Mouse (Mus musculus) kidney, postnatal 36 days (tissue): ENCODE results near the gene Fgfr2.

Experiments
- DNase-seq, 2 experiments: peaks; one replicate each; pipeline ENCODE4 v3.0.0; 2021 to 2022; ENCODE audit warnings: mixed read lengths in 2 of 2

Fgfr2 gene

DNA sequence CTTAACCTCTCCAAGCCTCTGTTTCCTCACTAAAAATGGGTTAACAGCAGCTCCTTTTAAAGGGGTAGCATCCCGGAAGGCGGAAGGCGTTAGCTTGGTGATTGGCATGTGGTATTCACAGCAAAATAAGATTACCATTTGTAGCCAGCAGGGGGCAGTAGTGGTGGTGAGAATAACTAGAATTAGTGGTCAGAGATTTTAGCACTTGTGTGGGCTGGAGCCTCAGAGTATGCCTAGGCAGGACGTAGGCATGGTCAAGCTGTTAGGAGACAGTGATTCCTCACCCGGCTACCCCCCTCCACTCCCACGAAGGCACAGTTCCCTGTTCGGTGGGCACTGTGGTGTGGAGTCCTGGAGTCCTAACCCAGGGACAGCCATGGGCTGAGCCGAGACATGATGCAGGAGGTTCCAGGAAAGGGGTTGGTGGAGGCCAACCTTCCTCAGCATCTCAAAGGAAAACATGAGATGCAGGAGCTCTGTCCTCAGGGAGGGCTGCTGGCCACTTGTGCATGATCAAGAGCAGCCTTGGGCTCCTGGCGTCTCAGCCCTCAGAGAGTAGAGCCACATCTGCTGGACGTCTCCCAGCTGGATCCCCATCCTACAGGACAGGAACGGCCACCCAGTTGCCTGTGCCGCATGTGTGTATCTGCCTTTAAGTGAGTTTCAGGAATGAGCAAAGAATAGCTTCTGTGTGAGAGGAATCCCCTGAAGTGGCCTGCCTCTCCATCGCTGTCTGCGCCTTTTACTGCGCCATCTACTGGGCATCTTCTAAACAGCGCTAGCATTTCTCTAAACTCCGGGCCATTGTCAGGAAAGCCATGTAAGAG is 2360.9 kb downstream of the Fgfr2 start:
- DNase-seq: peak; percentile 71 to 79

DNA sequence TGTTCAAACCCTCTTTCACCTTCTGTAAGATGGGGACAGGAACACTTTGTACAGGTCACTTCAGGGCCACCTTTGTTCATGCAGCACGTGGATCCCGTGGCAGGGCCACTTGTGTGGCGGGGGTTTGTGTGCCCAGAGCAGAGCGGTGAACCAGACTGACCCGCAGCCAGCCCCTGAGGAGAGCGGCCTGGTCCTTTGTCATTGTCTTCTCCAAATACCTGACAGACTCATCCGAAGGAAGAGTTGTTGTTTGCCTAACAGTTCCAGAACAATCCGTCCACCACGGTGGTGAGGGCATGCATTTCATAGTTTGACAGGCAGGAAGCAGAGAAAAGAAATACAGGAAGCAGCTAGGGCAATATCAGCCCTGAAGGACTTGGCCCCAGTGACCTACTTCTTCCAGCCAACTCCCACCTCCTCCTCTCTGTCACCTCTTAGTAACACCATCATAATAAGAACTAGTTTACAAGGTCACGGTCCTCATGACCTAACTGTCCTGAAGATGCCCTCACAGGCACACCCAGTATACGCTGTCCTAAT is 2365.8 kb downstream of the Fgfr2 start:
- DNase-seq: peak; percentile 30 to 63

DNA sequence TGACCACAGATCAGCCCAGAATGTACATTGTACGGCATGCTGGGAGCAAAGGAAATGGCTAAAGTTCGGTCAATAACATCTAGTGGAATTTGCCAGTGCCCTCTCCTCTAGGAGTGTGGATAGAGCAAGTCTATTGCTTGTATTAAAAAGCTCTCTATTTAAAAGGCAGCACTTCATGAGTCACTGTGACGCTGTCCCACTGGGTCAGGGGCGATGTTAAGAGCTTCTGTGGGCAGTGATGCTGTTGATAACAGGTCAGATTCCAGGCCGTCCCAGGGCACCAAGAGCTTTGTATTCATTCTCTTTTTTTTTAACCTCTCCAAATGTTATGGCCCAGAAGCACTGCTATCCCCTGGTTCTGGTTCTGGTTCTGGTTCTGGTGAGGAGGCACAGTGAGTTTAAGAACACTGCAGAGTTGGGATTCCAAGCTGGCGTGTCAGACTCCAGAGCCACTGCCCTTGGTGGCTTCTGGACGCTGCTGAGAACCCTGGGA is 2366.8 kb downstream of the Fgfr2 start:
- peak in 1 of 2 experiments; percentile 16 for DNase-seq

DNA sequence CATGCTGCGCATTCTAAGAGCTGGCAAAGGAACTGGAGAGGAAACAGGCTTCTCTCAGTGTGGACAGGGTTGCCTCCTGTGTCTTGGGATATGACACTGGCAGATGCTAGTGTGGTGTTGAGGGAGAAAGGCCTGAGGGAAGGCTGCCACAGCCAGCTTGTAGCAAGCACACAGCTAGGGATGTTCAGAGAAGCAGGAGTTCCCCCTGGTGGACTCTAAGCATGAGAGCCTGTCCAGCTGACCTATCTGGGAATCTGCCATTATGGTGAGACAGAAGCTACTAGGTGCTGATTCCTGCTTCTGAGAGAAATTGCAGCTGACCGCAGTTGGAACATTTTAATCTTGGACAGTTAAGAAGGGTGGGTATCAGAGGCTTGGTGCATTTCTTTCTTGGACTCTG is 2368.4 kb downstream of the Fgfr2 start:
- DNase-seq: peak; percentile 18 to 26

DNA sequence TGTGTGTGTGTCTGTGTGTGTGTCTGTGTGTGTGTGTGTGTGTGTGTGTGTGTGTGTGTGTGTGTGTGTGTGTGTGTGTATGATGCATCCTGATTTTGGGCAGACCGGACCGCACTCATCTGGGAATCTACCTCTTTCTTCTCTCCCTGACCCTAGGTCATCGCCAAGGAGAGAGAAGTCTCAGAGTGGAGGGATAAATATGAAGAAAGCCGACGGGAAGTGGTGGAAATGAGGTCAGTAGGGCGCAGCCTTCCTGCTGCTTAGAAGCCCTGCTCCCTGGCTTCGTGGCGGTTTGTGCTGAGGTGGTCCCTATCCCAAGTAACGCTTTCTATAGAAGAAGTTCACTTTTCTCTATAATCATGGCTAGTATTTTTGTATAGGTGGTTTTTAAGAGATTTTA is 2371.5 kb downstream of the Fgfr2 start:
- DNase-seq: no peak

DNA sequence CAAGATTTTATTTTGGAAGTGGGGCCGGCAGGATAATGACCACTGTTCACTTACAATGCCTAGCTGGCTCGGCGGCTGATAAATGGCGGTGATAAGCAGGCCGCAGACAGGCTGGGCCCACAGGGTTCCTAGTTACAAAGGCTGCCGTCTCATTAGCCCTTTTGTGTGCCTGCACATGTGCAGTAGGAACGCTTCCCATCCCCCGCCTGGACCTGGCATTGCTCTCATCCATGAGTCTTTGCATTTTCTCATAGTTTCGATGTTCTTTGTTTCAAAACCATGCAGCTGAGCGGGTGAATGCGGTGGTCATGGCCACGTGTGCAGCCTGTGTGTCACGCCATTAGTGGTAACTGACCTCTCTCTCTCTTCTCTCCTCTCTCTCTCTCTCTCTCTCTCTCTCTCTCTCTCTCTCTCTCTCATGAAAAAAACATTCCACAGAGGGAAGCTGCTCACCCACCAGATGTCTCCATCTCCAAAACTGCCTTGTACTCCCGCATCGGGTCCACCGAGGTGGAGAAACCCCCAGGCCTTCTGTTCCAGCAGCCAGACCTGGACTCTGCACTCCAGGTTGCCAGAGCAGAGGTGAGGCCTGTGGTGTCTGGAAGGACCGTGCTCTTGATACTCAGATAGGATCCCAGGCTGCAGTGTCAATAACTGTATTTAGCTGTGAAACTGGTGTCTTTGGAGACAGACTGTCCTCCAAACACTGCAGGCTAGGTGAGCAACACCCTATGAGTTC is 2372.2 kb downstream of the Fgfr2 start:
- no peak for DNase-seq

DNA sequence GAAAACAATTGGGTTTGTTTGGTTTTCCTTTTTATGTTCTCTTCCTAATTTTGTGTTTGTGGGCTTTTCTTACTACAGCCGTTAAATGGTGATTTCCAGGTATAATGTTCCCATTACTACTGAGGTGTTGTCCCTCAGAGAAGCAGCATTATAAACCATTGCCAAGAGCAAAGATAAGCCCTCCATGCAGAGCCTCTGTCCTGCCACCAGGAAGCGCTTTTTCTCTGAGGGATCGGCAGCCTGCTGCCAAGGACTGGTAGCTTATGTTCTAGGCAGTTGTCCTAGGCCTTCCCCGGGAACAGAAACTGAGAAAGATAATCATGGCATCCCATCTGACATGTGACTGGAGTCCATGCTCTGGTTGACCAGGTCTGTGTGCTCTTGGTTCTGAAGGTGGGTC is 2374.0 kb downstream of the Fgfr2 start:
- DNase-seq: no peak

DNA sequence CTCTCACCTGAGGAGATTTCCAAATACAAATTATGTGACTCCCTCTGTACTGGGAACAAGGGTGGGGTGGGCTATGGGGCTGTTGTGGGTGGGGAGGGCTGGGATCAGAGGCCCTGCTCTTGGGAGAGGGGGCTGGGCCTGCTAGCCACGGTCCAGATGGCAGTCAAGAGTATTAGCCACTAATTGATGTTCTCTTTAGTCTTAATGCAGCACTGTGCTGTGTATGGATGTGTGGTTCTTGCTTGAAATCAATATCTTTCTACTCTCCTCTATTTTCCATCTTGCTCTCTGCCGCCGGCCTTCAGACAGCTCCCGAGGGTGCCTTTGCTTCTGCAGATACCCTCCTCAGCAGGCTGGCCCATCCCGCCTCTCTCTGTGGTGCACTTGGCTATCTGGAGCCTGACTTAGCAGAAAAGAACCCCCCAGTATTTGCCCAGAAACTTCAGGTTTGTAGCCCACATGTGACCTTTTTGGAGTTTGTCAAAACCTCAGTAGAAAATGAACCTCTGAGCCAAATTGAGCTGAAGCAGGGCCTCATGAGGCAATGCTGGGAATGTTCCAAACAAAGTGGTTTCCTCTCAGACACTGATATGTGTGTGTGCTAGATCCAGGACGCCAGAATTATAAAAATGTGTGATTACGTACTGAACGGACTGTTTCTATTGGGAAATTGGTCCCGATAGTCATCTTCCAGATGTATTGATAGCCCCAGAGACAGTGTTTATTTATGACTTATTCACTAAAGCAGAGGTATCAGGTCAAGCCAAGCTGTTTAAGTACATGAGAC is 2379.7 kb downstream of the Fgfr2 start:
- no peak for DNase-seq

DNA sequence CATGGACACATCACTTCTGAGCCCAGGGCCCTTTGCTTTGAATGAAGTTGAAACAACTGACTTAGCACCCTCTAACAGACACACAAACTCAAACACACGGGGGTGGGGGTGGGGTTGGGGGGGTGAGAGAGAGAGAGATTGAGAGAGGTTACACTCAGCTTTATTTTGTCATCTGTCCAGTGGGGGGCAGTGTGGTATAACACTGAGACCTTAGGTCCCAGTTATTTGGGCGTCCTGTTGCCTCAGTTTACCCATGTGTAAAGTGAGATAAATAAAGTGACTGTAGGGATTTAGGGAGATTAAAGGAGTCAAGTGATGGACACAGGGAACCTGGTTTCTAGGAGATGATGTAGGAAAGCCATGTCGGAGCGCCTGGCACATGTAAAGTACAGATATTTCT is 2382.1 kb downstream of the Fgfr2 start:
- peak in 1 of 2 experiments; percentile 39 for DNase-seq

DNA sequence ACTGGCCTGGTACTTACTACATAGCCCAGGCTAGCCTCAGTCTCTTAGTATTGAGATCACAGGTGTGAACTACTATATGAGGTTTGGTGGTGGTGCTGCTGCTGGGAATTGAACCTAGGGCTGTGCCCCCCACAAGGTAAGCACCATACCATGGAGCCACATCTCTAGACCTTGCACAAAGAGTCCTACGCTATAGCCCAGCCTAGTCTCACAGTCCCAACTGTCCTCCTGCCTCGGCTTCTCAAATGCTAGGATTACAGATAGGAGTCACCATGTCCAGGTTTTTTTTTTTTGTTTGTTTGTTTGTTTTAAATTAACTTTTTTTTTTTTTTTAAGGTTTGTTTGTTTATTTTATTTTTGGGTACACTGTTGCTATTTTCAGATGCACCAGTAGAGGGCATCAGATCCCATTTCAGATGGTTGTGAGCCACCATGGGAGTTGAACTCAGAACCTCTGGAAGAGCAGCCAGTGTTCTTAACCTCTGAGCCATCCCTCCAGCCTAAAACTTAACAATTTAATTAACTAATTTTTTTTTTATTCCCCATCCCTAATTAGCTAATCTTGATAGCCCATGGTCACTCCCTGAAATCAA is 2388.9 kb downstream of the Fgfr2 start:
- DNase-seq: no peak

DNA sequence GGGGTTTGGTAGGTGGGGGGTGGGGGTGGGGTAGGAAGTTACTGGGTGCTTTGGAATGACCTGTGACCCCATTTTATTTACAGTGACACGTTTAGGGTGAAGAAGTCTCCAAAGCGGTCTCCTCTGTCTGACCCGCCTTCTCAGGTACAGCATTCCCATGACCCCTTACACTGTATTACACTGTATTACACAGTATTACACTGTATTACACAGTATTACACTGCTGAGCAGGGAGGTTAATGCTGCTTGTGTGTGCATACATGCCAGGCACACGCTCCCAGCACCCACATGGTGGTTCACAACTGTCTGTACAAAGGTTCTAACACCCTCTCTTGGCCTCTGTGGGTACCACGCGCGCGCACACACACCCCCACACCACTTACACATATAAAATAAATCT is 2389.7 kb downstream of the Fgfr2 start:
- no peak for DNase-seq

DNA sequence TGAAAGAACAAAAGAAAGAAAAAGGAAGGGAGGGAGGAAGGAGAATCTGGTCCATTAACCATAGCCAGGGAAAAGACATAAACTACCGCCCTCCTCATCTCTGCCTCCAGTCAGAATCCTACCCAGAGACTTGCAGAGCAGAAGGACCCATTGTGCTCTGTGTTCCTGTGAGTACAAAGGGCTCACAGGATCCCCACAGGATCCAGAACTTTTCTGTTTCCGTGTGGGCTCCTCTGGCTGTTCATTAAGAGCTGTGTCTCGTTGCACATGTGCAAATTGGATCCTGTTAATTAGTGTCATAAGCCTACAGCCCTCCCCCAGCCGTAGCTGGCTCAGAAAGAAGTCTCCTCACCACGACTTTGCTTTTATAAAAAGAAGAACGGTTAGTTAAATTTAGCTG is 2390.2 kb downstream of the Fgfr2 start:
- DNase-seq: peak; percentile 72 to 77

DNA sequence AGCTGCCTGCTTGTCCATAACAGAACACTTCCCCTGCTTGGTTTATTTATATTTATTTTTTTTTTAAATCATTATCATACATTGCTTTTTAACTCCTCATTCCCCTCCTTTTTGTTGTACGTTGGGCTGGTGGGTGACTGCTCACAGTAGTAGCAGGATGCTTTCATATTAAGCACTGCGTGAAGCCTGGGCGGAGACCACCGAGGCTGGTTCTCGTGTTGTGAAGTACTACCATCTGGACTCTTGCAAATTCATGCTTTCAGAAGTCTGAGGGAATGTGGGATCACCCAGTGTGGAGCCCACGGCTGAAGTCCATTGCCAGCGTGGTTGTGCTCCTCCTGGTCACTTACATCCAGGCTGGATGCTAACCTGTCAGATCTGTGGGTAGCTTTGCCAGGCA is 2391.4 kb downstream of the Fgfr2 start:
- DNase-seq: no peak

DNA sequence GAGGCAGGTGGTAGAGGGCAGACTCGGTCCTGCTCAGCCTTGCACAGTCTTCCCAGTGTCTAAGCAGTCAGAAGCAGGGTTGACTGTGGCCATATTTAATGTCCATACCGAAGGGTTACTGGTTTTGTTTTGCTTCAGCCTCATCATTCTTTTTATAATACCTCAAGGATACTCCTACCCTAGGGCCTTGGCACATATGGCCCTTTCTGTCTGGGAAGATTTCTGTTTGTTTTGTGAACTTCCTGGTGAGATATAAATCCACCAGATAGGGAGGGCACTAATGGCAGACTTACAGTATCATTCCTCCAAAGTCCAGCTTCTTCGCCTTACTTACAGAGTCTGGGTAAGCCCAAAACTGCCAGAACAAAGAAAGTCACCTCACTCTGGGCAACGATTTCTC is 2395.6 kb downstream of the Fgfr2 start:
- no peak for DNase-seq

DNA sequence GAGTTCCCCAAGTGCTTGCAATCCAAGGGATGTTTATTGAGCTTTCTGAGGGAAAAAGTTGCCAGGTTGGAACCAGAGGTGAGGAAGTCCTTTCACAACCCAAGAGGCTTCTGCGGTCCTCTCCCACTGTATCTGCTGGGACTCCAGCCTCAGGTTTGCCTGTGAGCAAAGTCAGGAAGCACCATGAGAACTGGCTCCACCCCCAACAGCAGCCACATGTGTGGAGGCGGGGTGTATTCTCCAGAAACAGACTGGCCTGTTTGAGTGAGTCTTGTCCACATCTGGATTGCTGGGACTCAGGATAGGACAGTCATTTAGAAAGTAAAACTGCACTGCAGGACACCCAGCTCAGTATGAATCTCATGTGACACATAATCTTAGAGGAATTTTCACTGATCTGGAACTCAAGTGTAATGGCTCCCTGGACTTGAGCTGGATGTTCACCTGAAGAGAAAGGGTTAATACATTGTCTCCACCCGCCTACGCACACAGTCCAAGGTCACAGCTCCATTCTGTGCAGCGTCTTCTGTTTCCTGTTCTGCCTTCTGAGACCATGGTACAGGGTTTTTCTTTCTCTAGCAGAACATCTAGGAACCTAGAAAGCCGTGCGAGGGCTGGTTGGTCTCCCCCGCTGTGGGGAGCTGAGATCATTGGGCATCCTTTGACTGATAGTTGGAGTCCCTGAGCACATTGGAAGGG is 2396.3 kb downstream of the Fgfr2 start:
- peak in 1 of 2 experiments; percentile 34 for DNase-seq

DNA sequence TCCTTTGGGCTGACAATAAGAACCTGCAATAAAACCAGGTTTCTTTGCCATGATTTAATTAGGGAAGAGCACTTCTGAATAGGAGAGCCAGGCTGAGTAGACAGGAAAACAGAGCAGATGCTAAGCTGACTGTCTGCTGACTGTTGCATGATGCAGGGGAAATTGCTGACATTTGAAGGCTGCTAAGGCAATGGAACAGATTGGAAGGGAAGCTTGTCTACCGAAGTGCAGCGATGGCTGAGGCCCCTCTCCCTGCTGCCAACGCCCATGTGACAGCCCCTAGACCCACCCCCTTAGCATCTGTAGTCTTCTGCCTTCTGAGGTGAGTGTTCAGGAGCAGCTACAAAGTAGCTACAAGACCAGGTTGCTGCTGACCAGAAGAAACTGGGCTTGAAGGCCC is 2397.0 kb downstream of the Fgfr2 start:
- no peak for DNase-seq

DNA sequence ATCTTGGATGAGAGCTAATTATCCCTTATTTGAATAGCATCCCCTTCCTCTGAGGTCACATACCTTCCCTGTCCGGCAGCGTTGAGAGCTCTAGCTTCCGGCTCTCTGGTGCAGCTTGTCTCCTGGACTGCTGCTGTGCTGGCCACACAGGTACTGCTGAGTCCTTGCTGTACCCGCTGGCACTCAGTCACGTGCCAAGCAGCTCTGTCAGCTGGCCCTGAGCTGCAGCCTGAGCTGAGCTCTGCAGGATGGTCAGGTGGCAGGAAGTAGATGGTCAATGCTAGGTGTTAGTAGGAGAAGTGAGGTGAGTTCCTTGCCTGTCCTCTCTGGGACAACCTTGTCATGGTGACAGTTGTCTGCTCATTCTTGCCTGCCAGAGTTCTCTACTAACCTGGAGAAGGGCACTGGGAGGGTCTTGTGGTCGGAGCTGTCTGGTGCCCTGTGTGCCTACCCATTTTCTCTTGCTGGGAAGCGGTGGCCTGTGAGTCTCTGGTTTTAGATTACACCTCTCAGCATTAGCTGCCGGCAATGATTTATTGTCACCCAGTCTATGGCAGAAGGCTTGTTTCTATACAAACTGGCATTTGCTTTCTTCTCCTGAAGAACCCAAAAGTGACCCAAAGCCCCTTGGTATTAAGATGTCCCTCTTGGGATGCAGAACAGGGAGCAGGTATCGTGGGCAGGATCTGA is 2402.4 kb downstream of the Fgfr2 start:
- DNase-seq: peak; percentile 77 to 78

DNA sequence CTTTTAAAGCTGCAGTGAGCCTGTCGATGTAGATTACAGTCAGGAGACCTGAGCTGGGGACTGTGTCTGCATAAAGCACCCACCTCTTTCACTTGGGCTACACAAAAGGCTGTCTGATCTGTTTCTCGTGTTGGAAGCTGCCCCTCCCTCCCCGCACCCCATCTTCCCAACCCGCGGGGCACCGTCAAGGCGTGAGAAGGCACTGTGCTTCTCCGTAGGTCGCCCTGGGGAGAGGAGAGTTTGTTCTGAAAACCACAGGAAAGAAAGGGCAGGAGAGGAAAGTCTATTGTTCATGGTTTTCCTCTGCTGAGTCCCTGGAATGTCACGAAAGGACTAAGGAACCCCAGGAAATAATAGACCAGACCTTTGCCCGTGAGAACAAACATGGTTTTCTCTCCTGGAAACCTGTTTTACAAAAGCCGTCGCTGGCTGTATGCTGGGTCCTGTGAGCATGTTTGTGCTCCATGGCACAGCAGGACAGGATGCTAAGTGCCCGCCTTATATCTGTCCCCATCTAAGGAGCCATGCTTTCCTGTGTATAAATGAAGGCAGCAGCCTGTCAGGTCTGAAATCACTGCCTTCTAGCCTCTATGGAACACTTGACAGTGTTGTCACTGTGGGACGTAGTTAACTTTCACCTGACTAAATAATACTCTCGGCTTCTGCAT is 2403.1 kb downstream of the Fgfr2 start:
- DNase-seq: peak; percentile 55 to 59

DNA sequence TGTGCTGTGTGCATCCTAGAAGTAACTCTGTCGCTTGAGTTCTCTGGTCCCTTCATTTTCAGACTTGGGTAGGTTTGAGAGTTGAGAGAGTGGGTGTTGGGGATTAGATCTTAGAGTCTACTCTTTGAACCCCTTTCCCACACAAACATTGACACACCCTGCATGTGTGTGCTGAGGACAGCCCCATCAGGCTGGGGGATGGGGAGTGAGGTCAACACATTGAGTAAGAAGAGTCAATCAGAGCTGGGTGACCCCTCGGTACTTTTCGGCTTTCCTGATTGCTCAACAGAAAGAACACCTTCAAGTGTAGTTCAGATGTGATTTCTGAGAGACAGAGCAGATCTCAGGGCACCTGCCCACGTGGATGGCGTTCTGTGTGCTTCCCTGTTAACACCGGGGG is 2406.2 kb downstream of the Fgfr2 start:
- DNase-seq: no peak

DNA sequence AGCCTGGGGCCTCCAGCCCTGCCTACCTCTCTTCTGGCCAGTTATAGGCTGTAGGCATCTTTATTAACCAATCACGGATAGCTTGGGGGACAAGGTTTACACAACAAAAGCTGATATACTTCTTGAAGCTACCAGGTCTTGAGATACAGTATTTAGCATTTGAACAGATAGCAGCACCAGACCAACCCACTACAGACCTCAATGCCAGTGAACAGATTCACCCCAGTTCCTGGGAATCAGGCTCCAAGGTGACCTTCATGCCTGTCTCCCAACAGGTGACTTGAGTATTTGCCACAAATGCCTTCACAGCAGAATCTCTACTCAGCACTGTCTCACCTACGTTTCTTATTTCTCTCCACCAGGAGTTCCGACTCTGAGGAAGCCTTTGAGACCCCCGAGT is 2406.8 kb downstream of the Fgfr2 start:
- no peak for DNase-seq

DNA sequence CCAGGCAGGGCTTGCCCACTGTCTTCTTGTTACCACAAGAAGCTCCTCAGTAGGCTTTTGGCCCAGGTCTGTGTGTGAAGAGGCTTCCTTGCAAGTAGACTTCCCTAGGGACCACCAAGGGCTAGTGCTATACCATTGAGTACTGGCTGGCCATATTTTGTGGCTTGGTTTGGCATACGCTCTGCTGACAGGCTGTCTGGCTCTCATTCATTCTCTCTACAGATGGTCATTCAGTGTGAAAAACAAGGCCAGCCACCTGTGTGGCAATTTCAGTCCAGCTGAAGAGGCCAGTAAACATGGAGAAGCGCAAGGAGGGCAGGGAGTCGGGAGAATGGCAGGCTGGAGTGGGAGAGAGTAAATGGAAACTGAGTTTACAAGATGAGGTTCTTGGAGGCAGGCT is 2407.7 kb downstream of the Fgfr2 start:
- DNase-seq: no peak
